Mouse (Mus musculus): Measurements from ENCODE around the gene Nr2c1. TPM values are rescaled to one million over a fixed set of nuclear protein-coding genes. Genes with fewer than 3 reads are reported as not detected.

Gene Nr2c1
- polyA plus RNA-seq, 1 experiment from 2014 or later = 11.9 TPM

GRCm38 (mm10) chr10:94118993-94119392 is 28.8 kb upstream of the Nr2c1 start:
- no peaks in the 10 kb centered on the region for H3K4me1 ChIP-seq
- 93% methylated on average over 7 of the region's 7 CpGs for WGBS
- no peaks in the 10 kb centered on the region for H3K9me3 ChIP-seq
- no peak overlapping the region for H3K9ac ChIP-seq
- no peak overlapping the region for H3K27ac ChIP-seq
- H3K36me3 ChIP-seq (replicated peaks) = no peaks in the 10 kb centered on the region; the same call in 1 of the 2 replicates
- no peak overlapping the region for H3K4me3 ChIP-seq (replicated peaks)
- no peak overlapping the region for H3K4me2 ChIP-seq
- H3K27me3 ChIP-seq = no peaks in the 10 kb centered on the region
- ATAC-seq (ENCODE audit: low FRiP score) = no peak

GRCm38 (mm10) chr10:94120676-94121075 is 27.1 kb upstream of the Nr2c1 start:
- ATAC-seq (ENCODE audit: low FRiP score) = no peak
- H3K9me3 ChIP-seq = no peaks in the 10 kb centered on the region
- no peak overlapping the region for H3K4me2 ChIP-seq
- H3K27ac ChIP-seq = no peak overlapping the region
- H3K4me3 ChIP-seq (replicated peaks) = no peak overlapping the region
- no peak overlapping the region for H3K9ac ChIP-seq
- no peaks in the 10 kb centered on the region; the same call in 1 of the 2 replicates for H3K36me3 ChIP-seq (replicated peaks)
- WGBS = 90% methylated on average over 9 of the region's 9 CpGs
- no peaks in the 10 kb centered on the region for H3K4me1 ChIP-seq
- no peaks in the 10 kb centered on the region for H3K27me3 ChIP-seq

- Histone ChIP-seq H3K9me3 (no peaks in the 10 kb centered on the region), H3K4me2 (no peak overlapping the region), H3K36me3 (replicated peaks) (no peaks in the 10 kb centered on the region; the same call in 1 of the 2 replicates), H3K27ac (no peak overlapping the region), H3K9ac (no peak overlapping the region), H3K4me3 (replicated peaks) (no peak overlapping the region), H3K27me3 (no peaks in the 10 kb centered on the region), H3K4me1 (no peaks in the 10 kb centered on the region)
- no peak for ATAC-seq (ENCODE audit: low FRiP score)
- WGBS = 92% methylated on average over 7 of the region's 7 CpGs
Measured at GRCm38 (mm10) chr10:94122595-94122994, 25.2 kb upstream of the Nr2c1 start.

GRCm38 (mm10) chr10:94123581-94123980 is 24.2 kb upstream of the Nr2c1 start:
- Histone ChIP-seq H3K36me3 (replicated peaks) (no peaks in the 10 kb centered on the region; the same call in 1 of the 2 replicates), H3K4me3 (replicated peaks) (no peak overlapping the region), H3K27me3 (no peaks in the 10 kb centered on the region), H3K27ac (no peak overlapping the region), H3K9ac (no peak overlapping the region), H3K4me2 (no peak overlapping the region), H3K4me1 (peaks cover 2% of the 10 kb centered on the region; the same call in 1 of the 2 replicates), H3K9me3 (no peaks in the 10 kb centered on the region)
- WGBS = 93% methylated on average over 5 of the region's 5 CpGs
- no peak for ATAC-seq (ENCODE audit: low FRiP score)

GRCm38 (mm10) chr10:94124376-94124775 is 23.4 kb upstream of the Nr2c1 start:
- Histone ChIP-seq H3K4me3 (replicated peaks) (no peak overlapping the region), H3K27me3 (no peaks in the 10 kb centered on the region), H3K4me2 (no peak overlapping the region), H3K4me1 (peaks cover 10% of the 10 kb centered on the region), H3K9me3 (no peaks in the 10 kb centered on the region), H3K36me3 (replicated peaks) (no peaks in the 10 kb centered on the region; the same call in 1 of the 2 replicates), H3K27ac (no peak overlapping the region), H3K9ac (no peak overlapping the region)
- no peak for ATAC-seq (ENCODE audit: low FRiP score)
- 80% methylated on average over 5 of the region's 5 CpGs for WGBS

- Histone ChIP-seq H3K9ac (no peak overlapping the region), H3K4me3 (replicated peaks) (no peak overlapping the region), H3K27ac (peak overlapping the region; percentile 71), H3K4me1 (peaks cover 17% of the 10 kb centered on the region), H3K36me3 (replicated peaks) (no peaks in the 10 kb centered on the region), H3K9me3 (no peaks in the 10 kb centered on the region), H3K4me2 (no peak overlapping the region), H3K27me3 (no peaks in the 10 kb centered on the region)
- 44% methylated on average over 9 of the region's 9 CpGs for WGBS
- peak; percentile 81 for ATAC-seq (ENCODE audit: low FRiP score)
Measured at GRCm38 (mm10) chr10:94129680-94130119, 18.1 kb upstream of the Nr2c1 start.

- H3K4me3 ChIP-seq (replicated peaks) = no peak overlapping the region
- WGBS = 79% methylated on average over 8 of the region's 8 CpGs
- H3K9me3 ChIP-seq = no peaks in the 10 kb centered on the region
- no peak for ATAC-seq (ENCODE audit: low FRiP score)
- peaks cover 17% of the 10 kb centered on the region for H3K4me1 ChIP-seq
- no peaks in the 10 kb centered on the region for H3K36me3 ChIP-seq (replicated peaks)
- H3K27ac ChIP-seq = no peak overlapping the region
- H3K4me2 ChIP-seq = no peak overlapping the region
- H3K9ac ChIP-seq = no peak overlapping the region
- H3K27me3 ChIP-seq = no peaks in the 10 kb centered on the region
Measured at GRCm38 (mm10) chr10:94133081-94133480, 14.7 kb upstream of the Nr2c1 start.

GRCm38 (mm10) chr10:94133674-94134073 is 14.1 kb upstream of the Nr2c1 start:
- H3K4me1 ChIP-seq = peaks cover 14% of the 10 kb centered on the region
- no peaks in the 10 kb centered on the region for H3K27me3 ChIP-seq
- WGBS = 91% methylated on average over 7 of the region's 7 CpGs
- no peaks in the 10 kb centered on the region for H3K9me3 ChIP-seq
- no peak overlapping the region for H3K27ac ChIP-seq
- no peak overlapping the region for H3K4me2 ChIP-seq
- no peak overlapping the region for H3K4me3 ChIP-seq (replicated peaks)
- H3K9ac ChIP-seq = no peak overlapping the region
- no peak for ATAC-seq (ENCODE audit: low FRiP score)
- H3K36me3 ChIP-seq (replicated peaks) = no peaks in the 10 kb centered on the region

GRCm38 (mm10) chr10:94134535-94135390 is 13.1 kb upstream of the Nr2c1 start:
- no peaks in the 10 kb centered on the region for H3K27me3 ChIP-seq
- H3K4me1 ChIP-seq = peaks cover 3% of the 10 kb centered on the region
- 93% methylated on average over 12 of the region's 12 CpGs for WGBS
- H3K4me2 ChIP-seq = no peak overlapping the region
- no peak for ATAC-seq (ENCODE audit: low FRiP score)
- no peak overlapping the region for H3K27ac ChIP-seq
- H3K4me3 ChIP-seq (replicated peaks) = no peak overlapping the region
- no peaks in the 10 kb centered on the region for H3K9me3 ChIP-seq
- no peak overlapping the region for H3K9ac ChIP-seq
- no peaks in the 10 kb centered on the region for H3K36me3 ChIP-seq (replicated peaks)

- peaks cover 5% of the 10 kb centered on the region; the same call in 1 of the 2 replicates for H3K36me3 ChIP-seq (replicated peaks)
Measured at GRCm38 (mm10) chr10:94138890-94139482, 8.8 kb upstream of the Nr2c1 start.

GRCm38 (mm10) chr10:94140227-94140931 is 7.4 kb upstream of the Nr2c1 start:
- no peak overlapping the region for H3K4me3 ChIP-seq (replicated peaks)
- H3K27me3 ChIP-seq = no peaks in the 10 kb centered on the region
- ATAC-seq (ENCODE audit: low FRiP score) = no peak
- peaks cover 5% of the 10 kb centered on the region; the same call in 1 of the 2 replicates for H3K36me3 ChIP-seq (replicated peaks)
- H3K9me3 ChIP-seq = no peaks in the 10 kb centered on the region
- 82% methylated on average over 3 of the region's 3 CpGs for WGBS
- no peak overlapping the region for H3K9ac ChIP-seq
- no peaks in the 10 kb centered on the region for H3K4me1 ChIP-seq
- H3K27ac ChIP-seq = no peak overlapping the region
- no peak overlapping the region for H3K4me2 ChIP-seq

More at GRCm38 (mm10) chr10:94138890-94139482, 8.8 kb upstream of the Nr2c1 start:
- Histone ChIP-seq H3K9me3 (no peaks in the 10 kb centered on the region), H3K27ac (no peak overlapping the region), H3K4me3 (replicated peaks) (no peak overlapping the region), H3K4me2 (no peak overlapping the region), H3K27me3 (no peaks in the 10 kb centered on the region), H3K4me1 (no peaks in the 10 kb centered on the region), H3K9ac (no peak overlapping the region)
- WGBS = 91% methylated on average over 10 of the region's 10 CpGs
- ATAC-seq (ENCODE audit: low FRiP score) = no peak

GRCm38 (mm10) chr10:94142427-94142826 is 5.4 kb upstream of the Nr2c1 start:
- Histone ChIP-seq H3K4me2 (no peak overlapping the region), H3K27ac (no peak overlapping the region), H3K4me3 (replicated peaks) (no peak overlapping the region), H3K9ac (no peak overlapping the region), H3K4me1 (peaks cover 4% of the 10 kb centered on the region; the same call in 1 of the 2 replicates), H3K36me3 (replicated peaks) (peaks cover 5% of the 10 kb centered on the region; the same call in 1 of the 2 replicates), H3K9me3 (no peaks in the 10 kb centered on the region), H3K27me3 (no peaks in the 10 kb centered on the region)
- WGBS = 90% methylated on average over 3 of the region's 3 CpGs
- no peak for ATAC-seq (ENCODE audit: low FRiP score)

All from forebrain, embryonic 12.5 days (tissue).